Mouse (Mus musculus) intestine, embryonic 15.5 days (tissue): ENCODE results near the gene Fam172a. TPM values are rescaled to one million over a fixed set of nuclear protein-coding genes. Genes with fewer than 3 reads are reported as not detected.

ENCODE experiments used
- ATAC-seq: fragments of 200-750 bp; cut with Nextera tagmentation; 2 replicates; pipeline ENCODE4 v1.8.0; 2017; ENCODE audit warnings: moderate TSS enrichment, moderate library complexity
- H3K27ac ChIP-seq: fragments of 300-500 bp; sonication (generic); 2 replicates; pipeline ENCODE4 v1.5.1; 2015; ENCODE audit warnings: mild to moderate bottlenecking, inconsistent platforms
- H3K27me3 ChIP-seq: fragments of 300-500 bp; sonication (generic); replicated peaks from 2 replicates; pipeline ENCODE4 v1.6.1; 2015; ENCODE audit warnings: inconsistent platforms
- H3K36me3 ChIP-seq: fragments of 300-500 bp; sonication (generic); 2 replicates; pipeline ENCODE4 v1.6.1; 2015; ENCODE audit warnings: inconsistent platforms
- H3K4me1 ChIP-seq: fragments of 300-500 bp; sonication (generic); replicated peaks from 2 replicates; pipeline ENCODE4 v1.6.1; 2015; ENCODE audit warnings: inconsistent platforms
- H3K4me2 ChIP-seq: fragments of 300-500 bp; sonication (generic); replicated peaks from 2 replicates; pipeline ENCODE4 v1.6.1; 2015; ENCODE audit warnings: mild to moderate bottlenecking, inconsistent platforms
- H3K4me3 ChIP-seq: fragments of 300-500 bp; sonication (generic); replicated peaks from 2 replicates; pipeline ENCODE4 v1.5.1; 2015; ENCODE audit warnings: inconsistent platforms
- H3K9ac ChIP-seq: fragments of 300-500 bp; sonication (generic); 2 replicates; pipeline ENCODE4 v1.6.1; 2015; ENCODE audit warnings: inconsistent platforms
- H3K9me3 ChIP-seq: fragments of 300-500 bp; sonication (generic); 2 replicates; pipeline ENCODE4 v1.6.1; 2016; ENCODE audit warnings: inconsistent platforms
- WGBS: fragments of 180-500 bp; shearing (Covaris S2); methylation state at CpG from one replicate; pipeline ENCODE4 v1.1.7; 2015; 5-methylcytosine and 5-hydroxymethylcytosine counted together
- polyA plus RNA-seq: library from polyadenylated mRNA; unstranded; fragments of >200 nt; fragmentation: Nextera tagmentation; extraction: Ambion mirVana; gene quantifications from 2 replicates; pipeline ENCODE4 v1.2.1, GENCODE M21; 2015

Fam172a gene
- polyA plus RNA-seq, 1 experiment from 2014 or later = 30.9 TPM

- Histone ChIP-seq H3K4me2 (no peak overlapping the region), H3K4me3 (no peak overlapping the region), H3K27ac (no peak overlapping the region), H3K36me3 (no peaks in the 10 kb centered on the region), H3K9me3 (no peaks in the 10 kb centered on the region), H3K4me1 (peaks cover under 1% of the 10 kb centered on the region; the same call in 1 of the 2 replicates), H3K27me3 (peaks cover 81% of the 10 kb centered on the region), H3K9ac (no peak overlapping the region)
- ATAC-seq = no peak
- 26% methylated on average over 12 of the region's 12 CpGs for whole genome bisulfite sequencing
Measured at GRCm38 (mm10) chr13:78186340-78186946, 484.6 kb downstream of the Fam172a start.

GRCm38 (mm10) chr13:78187833-78188232, 486.0 kb downstream of the Fam172a start:
- WGBS = 66% methylated on average over 5 of the region's 5 CpGs
- Histone ChIP-seq H3K4me2 (no peak overlapping the region), H3K27me3 (peaks cover 74% of the 10 kb centered on the region), H3K36me3 (no peaks in the 10 kb centered on the region), H3K4me3 (no peak overlapping the region), H3K9ac (no peak overlapping the region), H3K9me3 (no peaks in the 10 kb centered on the region), H3K4me1 (no peaks in the 10 kb centered on the region), H3K27ac (no peak overlapping the region)
- ATAC-seq = no peak

GRCm38 (mm10) chr13:78189586-78189985, 487.8 kb downstream of the Fam172a start:
- 47% methylated on average over 10 of the region's 10 CpGs for WGBS
- no peak for ATAC-seq
- Histone ChIP-seq H3K9ac (no peak overlapping the region), H3K27me3 (peaks cover 65% of the 10 kb centered on the region), H3K4me2 (no peak overlapping the region), H3K36me3 (no peaks in the 10 kb centered on the region), H3K27ac (no peak overlapping the region), H3K9me3 (no peaks in the 10 kb centered on the region), H3K4me3 (no peak overlapping the region), H3K4me1 (no peaks in the 10 kb centered on the region)

- ATAC-seq = no peak
- Histone ChIP-seq H3K4me3 (no peak overlapping the region), H3K36me3 (no peaks in the 10 kb centered on the region), H3K9me3 (no peaks in the 10 kb centered on the region), H3K4me1 (peaks cover 8% of the 10 kb centered on the region), H3K9ac (no peak overlapping the region), H3K4me2 (no peak overlapping the region), H3K27ac (no peak overlapping the region), H3K27me3 (peaks cover 50% of the 10 kb centered on the region)
- 54% methylated on average over 4 of the region's 4 CpGs for WGBS
Measured at GRCm38 (mm10) chr13:78193211-78193610, 491.4 kb downstream of the Fam172a start.

- Histone ChIP-seq H3K4me3 (peak overlapping the region; percentile 29), H3K4me1 (peaks cover 8% of the 10 kb centered on the region), H3K9ac (no peak overlapping the region), H3K9me3 (no peaks in the 10 kb centered on the region), H3K4me2 (peak overlapping the region; percentile 62), H3K36me3 (no peaks in the 10 kb centered on the region), H3K27ac (no peak overlapping the region), H3K27me3 (peaks cover 47% of the 10 kb centered on the region)
- no peak for ATAC-seq
- WGBS = 30% methylated on average over 26 of the region's 26 CpGs
Measured at GRCm38 (mm10) chr13:78194135-78194849, 492.5 kb downstream of the Fam172a start.

GRCm38 (mm10) chr13:78194850-78195600, 493.2 kb downstream of the Fam172a start:
- Histone ChIP-seq H3K9ac (no peak overlapping the region), H3K4me3 (peak overlapping the region; percentile 29), H3K36me3 (no peaks in the 10 kb centered on the region), H3K9me3 (no peaks in the 10 kb centered on the region), H3K4me2 (peak overlapping the region; percentile 62), H3K27me3 (peaks cover 41% of the 10 kb centered on the region), H3K4me1 (peaks cover 8% of the 10 kb centered on the region), H3K27ac (no peak overlapping the region)
- no peak for ATAC-seq
- WGBS = 11% methylated on average over 64 of the region's 64 CpGs

GRCm38 (mm10) chr13:78195601-78196115, 493.8 kb downstream of the Fam172a start:
- Histone ChIP-seq H3K27me3 (peaks cover 37% of the 10 kb centered on the region), H3K9me3 (no peaks in the 10 kb centered on the region), H3K27ac (no peak overlapping the region), H3K4me2 (peak overlapping the region; percentile 62), H3K36me3 (no peaks in the 10 kb centered on the region), H3K4me3 (peak overlapping the region; percentile 29; the same call in 1 of the 2 replicates), H3K4me1 (peaks cover 10% of the 10 kb centered on the region), H3K9ac (no peak overlapping the region)
- no peak for ATAC-seq
- WGBS = 33% methylated on average over 13 of the region's 13 CpGs

GRCm38 (mm10) chr13:78196236-78196796, 494.5 kb downstream of the Fam172a start:
- ATAC-seq = no peak
- no peak overlapping the region for H3K27ac ChIP-seq
- no peaks in the 10 kb centered on the region for H3K9me3 ChIP-seq
- no peak overlapping the region for H3K4me3 ChIP-seq
- H3K27me3 ChIP-seq = peaks cover 34% of the 10 kb centered on the region
- no peak overlapping the region for H3K9ac ChIP-seq
- no peak overlapping the region for H3K4me2 ChIP-seq
- H3K4me1 ChIP-seq = peaks cover 10% of the 10 kb centered on the region
- no peaks in the 10 kb centered on the region for H3K36me3 ChIP-seq
- WGBS = 50% methylated on average over 7 of the region's 7 CpGs

- peaks cover 10% of the 10 kb centered on the region for H3K4me1 ChIP-seq
- ATAC-seq = no peak
- H3K4me2 ChIP-seq = peak overlapping the region; percentile 94
- H3K27ac ChIP-seq = no peak overlapping the region
- peaks cover 30% of the 10 kb centered on the region for H3K27me3 ChIP-seq
- WGBS = 6% methylated on average over 9 of the region's 9 CpGs
- H3K9me3 ChIP-seq = no peaks in the 10 kb centered on the region
- H3K36me3 ChIP-seq = no peaks in the 10 kb centered on the region
- H3K9ac ChIP-seq = peak overlapping the region; percentile 68; the same call in 1 of the 2 replicates
- peak overlapping the region; percentile 67 for H3K4me3 ChIP-seq
Measured at GRCm38 (mm10) chr13:78197286-78197818, 495.5 kb downstream of the Fam172a start.

- Histone ChIP-seq H3K4me1 (peaks cover 14% of the 10 kb centered on the region), H3K9me3 (no peaks in the 10 kb centered on the region), H3K9ac (peak overlapping the region; percentile 68), H3K36me3 (no peaks in the 10 kb centered on the region), H3K27me3 (peaks cover 31% of the 10 kb centered on the region), H3K4me2 (peak overlapping the region; percentile 94), H3K27ac (peak overlapping the region; percentile 82; the same call in 1 of the 2 replicates), H3K4me3 (peak overlapping the region; percentile 67)
- peak; percentile 1; the same call in 1 of the 2 replicates for ATAC-seq
- WGBS = under 1% methylated on average over 32 of the region's 33 CpGs
Measured at GRCm38 (mm10) chr13:78197819-78198390, 496.1 kb downstream of the Fam172a start.

- 0% methylated on average over 18 of the region's 63 CpGs for WGBS
- Histone ChIP-seq H3K27me3 (peaks cover 36% of the 10 kb centered on the region), H3K4me2 (peak overlapping the region; percentile 94), H3K9me3 (no peaks in the 10 kb centered on the region), H3K4me1 (peaks cover 15% of the 10 kb centered on the region), H3K4me3 (peak overlapping the region; percentile 67), H3K9ac (peak overlapping the region; percentile 68), H3K36me3 (no peaks in the 10 kb centered on the region), H3K27ac (peak overlapping the region; percentile 82)
- peak; percentile 27 for ATAC-seq
Measured at GRCm38 (mm10) chr13:78198391-78198870, 496.6 kb downstream of the Fam172a start.
